Mouse (Mus musculus) CH12.LX (cell line): ENCODE results near the gene Sphk2. TPM values are rescaled to one million over a fixed set of nuclear protein-coding genes. Genes with fewer than 3 reads are reported as not detected.

Source experiments
- DNase-seq: peaks from one replicate; pipeline ENCODE4 v3.0.0-alpha.2; 2013; ENCODE audit errors: extremely low read depth
- H3K27ac ChIP-seq: 2 replicates; pipeline ENCODE4 v1.5.1; 2012; ENCODE audit warnings: low read depth, mild to moderate bottlenecking, control low read depth, moderate library complexity; ENCODE audit not compliant: insufficient read depth
- H3K27me3 ChIP-seq: replicated peaks from 2 replicates; pipeline ENCODE3; 2012; ENCODE audit warnings: inconsistent platforms
- H3K36me3 ChIP-seq, 2 experiments: replicated peaks in 1 of 2; 2 replicates each; pipeline versions ENCODE3 to v1.6.1; 2012; ENCODE audit warnings: inconsistent platforms in 1 of 2, low read length in 1 of 2, mild to moderate bottlenecking in 1 of 2, mixed read lengths in 1 of 2, moderate library complexity in 1 of 2; ENCODE audit not compliant: control insufficient read depth in 1 of 2, insufficient read depth in 1 of 2
- H3K4me1 ChIP-seq, 2 experiments: 2 replicates each; pipeline ENCODE4 v1.6.1; 2012; ENCODE audit warnings: inconsistent platforms in 1 of 2, moderate library complexity in 1 of 2; ENCODE audit not compliant: insufficient read depth in 2 of 2, control insufficient read depth in 1 of 2
- H3K4me2 ChIP-seq: 2 replicates; pipeline ENCODE4 v1.6.1; 2012; ENCODE audit warnings: low read depth, mild to moderate bottlenecking, control low read depth; ENCODE audit not compliant: poor library complexity, insufficient read depth, severe bottlenecking
- H3K4me3 ChIP-seq, 3 experiments: fragments of 150-350 bp in 1 of 3; sonication (generic) in 1 of 3; replicated peaks in 1 of 3; 2 replicates each; pipeline versions ENCODE3 to v1.5.1; 2011 to 2012; ENCODE audit warnings: low read depth in 2 of 3, low read length in 2 of 3, mild to moderate bottlenecking in 2 of 3, moderate library complexity in 2 of 3, control low read depth in 1 of 3, improper control_type of control experiment in 1 of 3, inconsistent platforms in 1 of 3, mixed read lengths in 1 of 3; ENCODE audit not compliant: poor library complexity in 1 of 3
- H3K79me2 ChIP-seq: replicated peaks from 2 replicates; pipeline ENCODE4 v1.6.1; 2012; ENCODE audit warnings: mild to moderate bottlenecking, moderate library complexity; ENCODE audit not compliant: control insufficient read depth, poor library complexity, insufficient read depth, severe bottlenecking; ENCODE audit errors: extremely low read depth
- H3K9ac ChIP-seq: 2 replicates; pipeline ENCODE4 v1.6.1; 2012; ENCODE audit warnings: low read depth, mild to moderate bottlenecking, control low read depth, moderate library complexity; ENCODE audit not compliant: insufficient read depth
- H3K9me3 ChIP-seq: replicated peaks from 2 replicates; pipeline ENCODE3; 2012; ENCODE audit warnings: low read length, inconsistent platforms, mixed read lengths
- CTCF ChIP-seq, 2 experiments: IDR thresholded peaks in 1 of 2; conservative IDR thresholded peaks in 1 of 2; 2 replicates each; pipeline ENCODE4 v1.5.1; 2011 to 2012; ENCODE audit warnings: low read depth in 2 of 2, low read length in 2 of 2, improper control_type of control experiment in 1 of 2, inconsistent platforms in 1 of 2, mild to moderate bottlenecking in 1 of 2, moderate library complexity in 1 of 2
- E2F4 ChIP-seq: IDR thresholded peaks from 2 replicates; pipeline ENCODE4 v1.6.1; 2011; ENCODE audit warnings: low read depth, low read length, improper control_type of control experiment; ENCODE audit not compliant: insufficient replicate concordance
- ETS1 ChIP-seq: conservative IDR thresholded peaks from 2 replicates; pipeline ENCODE4 v1.6.1; 2012; ENCODE audit warnings: low read depth, mild to moderate bottlenecking, inconsistent platforms, low read length, improper control_type of control experiment, moderate library complexity
- GABPA ChIP-seq: IDR thresholded peaks from 2 replicates; pipeline ENCODE4 v1.6.1; 2012; ENCODE audit warnings: low read depth, low read length, improper control_type of control experiment, inconsistent platforms; ENCODE audit not compliant: insufficient replicate concordance
- HCFC1 ChIP-seq: IDR thresholded peaks from 2 replicates; pipeline ENCODE4 v1.6.1; 2012; ENCODE audit warnings: low read depth, mild to moderate bottlenecking, inconsistent platforms, low read length, improper control_type of control experiment
- JUN ChIP-seq: IDR thresholded peaks from 2 replicates; pipeline ENCODE4 v1.6.1; 2011; ENCODE audit warnings: low read depth, mild to moderate bottlenecking, low read length, improper control_type of control experiment, moderate library complexity; ENCODE audit not compliant: insufficient read depth
- JUND ChIP-seq: conservative IDR thresholded peaks from 2 replicates; pipeline ENCODE4 v1.6.1; 2011; ENCODE audit warnings: low read depth, low read length, improper control_type of control experiment
- KAT2A ChIP-seq: IDR thresholded peaks from 2 replicates; pipeline ENCODE4 v1.6.1; 2012; ENCODE audit warnings: low read length, improper control_type of control experiment, inconsistent platforms; ENCODE audit not compliant: insufficient replicate concordance
- MEF2A ChIP-seq: IDR thresholded peaks from 2 replicates; pipeline ENCODE4 v1.6.1; 2014; ENCODE audit warnings: low read depth, mild to moderate bottlenecking, inconsistent platforms, low read length, improper control_type of control experiment, borderline replicate concordance
- MXI1 ChIP-seq: IDR thresholded peaks from 2 replicates; pipeline ENCODE4 v1.6.1; 2011; ENCODE audit warnings: mild to moderate bottlenecking, low read depth, low read length, improper control_type of control experiment
- NELFE ChIP-seq: IDR thresholded peaks from 2 replicates; pipeline ENCODE4 v1.6.1; 2011; ENCODE audit warnings: low read depth, low read length, improper control_type of control experiment
- NRF1 ChIP-seq: IDR thresholded peaks from 2 replicates; pipeline ENCODE4 v1.6.1; 2014; ENCODE audit warnings: low read depth, mild to moderate bottlenecking, inconsistent platforms, low read length, improper control_type of control experiment, moderate library complexity
- POLR2A ChIP-seq: IDR thresholded peaks from 2 replicates; pipeline ENCODE4 v1.6.1; 2011; ENCODE audit warnings: low read depth, mild to moderate bottlenecking, improper control_type of control experiment, low read length
- SIN3A ChIP-seq: IDR thresholded peaks from 2 replicates; pipeline ENCODE4 v1.6.1; 2012; ENCODE audit warnings: low read length, improper control_type of control experiment, inconsistent platforms
- SMC3 ChIP-seq: IDR thresholded peaks from 2 replicates; pipeline ENCODE4 v1.6.1; 2011; ENCODE audit warnings: low read depth, low read length, improper control_type of control experiment
- TBP ChIP-seq: conservative IDR thresholded peaks from 2 replicates; pipeline ENCODE4 v1.6.1; 2011; ENCODE audit warnings: low read depth, low read length, improper control_type of control experiment
- USF2 ChIP-seq: conservative IDR thresholded peaks from 2 replicates; pipeline ENCODE4 v1.6.1; 2011; ENCODE audit warnings: low read depth, low read length, improper control_type of control experiment
- ZC3H11A ChIP-seq: IDR thresholded peaks from 2 replicates; pipeline ENCODE4 v1.6.1; 2012; ENCODE audit warnings: low read depth, mild to moderate bottlenecking, inconsistent platforms, low read length, improper control_type of control experiment
- ZKSCAN1 ChIP-seq: IDR thresholded peaks from 2 replicates; pipeline ENCODE4 v1.6.1; 2012; ENCODE audit warnings: low read depth, inconsistent platforms, low read length, improper control_type of control experiment, borderline replicate concordance
- ZMIZ1 ChIP-seq: IDR thresholded peaks from 2 replicates; pipeline ENCODE4 v1.6.1; 2012; ENCODE audit warnings: low read depth, mild to moderate bottlenecking, inconsistent platforms, low read length, improper control_type of control experiment
- dilution Hi-C: fragments of 300-500 bp; cut with MboI; formaldehyde crosslinking; loops from 2 replicates; pipeline ENCODE4 v1.14.3; 2020; ENCODE audit warnings: low sequenced_read_pairs; ENCODE audit not compliant: extremely low pct_unique_long_range_greater_than_20kb, extremely low pct_ligation_motif_present
- in situ Hi-C: fragments of 300-500 bp; cut with MboI; formaldehyde crosslinking; loops from 3 replicates; pipeline ENCODE4 v1.14.3; 2019; ENCODE audit warnings: low sequenced_read_pairs, low pct_ligation_motif_present, low pct_unique_long_range_greater_than_20kb, mixed read lengths
- polyA plus RNA-seq: library from polyadenylated mRNA; unstranded; fragments of >175 nt; gene quantifications from 2 replicates; pipeline ENCODE4 v1.2.1, GENCODE M21; 2012; ENCODE audit warnings: low read depth; ENCODE audit not compliant: insufficient read length
- total RNA-seq, 2 experiments: library from RNA; depleted of rRNA; stranded (reverse); fragments of 300-350 nt in 1 of 2; fragments of >200 nt in 1 of 2; gene quantifications; 2 replicates each; pipeline ENCODE4 v1.2.3; 2012 to 2014

Sphk2 gene
- total and polyA plus RNA-seq, 3 experiments, result 9.4 to 22.4 (median 16.6) TPM

DNA sequence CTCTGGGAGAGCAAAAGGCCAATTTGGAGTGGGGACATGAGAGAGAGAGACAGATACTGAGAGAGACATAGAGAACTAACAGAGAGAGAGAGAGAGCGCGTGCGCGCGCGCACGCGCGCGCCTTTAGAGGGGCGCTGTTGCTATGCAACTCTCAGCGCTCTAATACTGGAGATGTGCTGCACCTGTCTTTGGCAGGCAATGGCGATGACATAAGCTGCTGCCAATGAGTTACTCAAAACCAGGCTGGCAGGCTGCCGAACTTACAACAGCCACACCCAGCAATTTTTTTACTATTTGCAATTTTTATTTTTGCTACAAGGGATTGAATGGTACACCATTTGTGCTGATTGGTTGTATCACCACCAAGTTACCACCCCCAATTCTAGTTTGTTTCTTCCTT is 50.0 kb downstream of the Sphk2 start:
- Histone ChIP-seq H3K4me3 (no peak overlapping the region), H3K9me3 (peaks cover 12% of the 10 kb centered on the region), H3K27ac (no peak overlapping the region), H3K27me3 (peaks cover 1% of the 10 kb centered on the region), H3K36me3 (no peaks in the 10 kb centered on the region), H3K4me1 (peaks cover 0 to 7% of the 10 kb centered on the region in 2 experiments; a peak in 1 of 4 replicates), H3K9ac (no peak overlapping the region), H3K4me2 (no peak overlapping the region), H3K79me2 (no peaks in the 10 kb centered on the region)
- no peak for TF ChIP-seq NELFE
- no peak for TF ChIP-seq ZC3H11A
- TF ChIP-seq NRF1, result no peak
- no peak for TF ChIP-seq SMC3
- TF ChIP-seq ZKSCAN1, result no peak
- TF ChIP-seq HCFC1, result no peak
- no peak for TF ChIP-seq JUN
- no peak for TF ChIP-seq E2F4
- no peak for DNase-seq
- in situ Hi-C loops (no loop called here), dilution Hi-C loops (no loop called here)

DNA sequence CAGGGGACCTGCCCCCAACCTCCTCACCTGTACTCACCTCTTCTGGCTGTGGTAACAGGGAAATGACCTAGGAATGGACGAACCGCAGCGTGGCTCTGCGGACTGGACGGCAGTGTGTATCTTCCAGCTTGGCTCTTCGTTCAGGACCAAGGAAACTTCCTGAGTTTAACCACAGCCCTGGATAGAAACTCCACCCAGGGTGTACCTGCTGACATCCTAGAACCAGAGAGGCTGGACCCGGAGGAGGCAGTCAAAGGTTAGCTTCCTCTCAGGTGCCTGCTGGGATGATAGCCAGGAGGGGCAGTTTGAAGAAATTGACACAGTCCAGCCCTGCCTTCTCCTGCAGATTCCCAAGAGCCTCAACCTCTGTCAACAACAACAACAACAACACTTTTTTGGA is 51.6 kb downstream of the Sphk2 start, which contains the start of gene Fut2:
Gene Fut2, minus strand, starts transcription at position 234 of the 400 bp plus-strand sequence.
- Histone ChIP-seq H3K27me3 (peaks cover 1% of the 10 kb centered on the region), H3K4me1 (peaks cover 0 to 7% of the 10 kb centered on the region in 2 experiments; a peak in 1 of 4 replicates), H3K79me2 (no peaks in the 10 kb centered on the region), H3K9ac (no peak within 1 kb of the TSS), H3K27ac (no peak within 1 kb of the TSS), H3K4me2 (no peak within 1 kb of the TSS), H3K9me3 (peaks cover 10% of the 10 kb centered on the region), H3K4me3 (no peak within 1 kb of the TSS), H3K36me3 (no peaks in the 10 kb centered on the region)
- no peak for TF ChIP-seq ZC3H11A
- no peak for TF ChIP-seq SIN3A
- no peak for TF ChIP-seq NRF1
- TF ChIP-seq USF2, result no peak
- TF ChIP-seq E2F4, result no peak
- TF ChIP-seq CTCF (conservative IDR thresholded peaks at IDR 0.05 in 1 of 2, IDR thresholded peaks at IDR 0.05 in 1 of 2; ENCODE audit: low read depth in 2 of 2, low read length in 2 of 2), result no peak
- no peak for TF ChIP-seq MEF2A
- TF ChIP-seq JUND, result no peak
- TF ChIP-seq NELFE, result no peak
- no peak for TF ChIP-seq ZMIZ1
- no peak for TF ChIP-seq GABPA
- no peak for TF ChIP-seq ETS1
- no peak for TF ChIP-seq MXI1
- no peak for TF ChIP-seq POLR2A
- no peak for TF ChIP-seq HCFC1
- no peak for TF ChIP-seq KAT2A
- TF ChIP-seq TBP, result no peak
- in situ Hi-C loops (no loop called here), dilution Hi-C loops (no loop called here)
- no peak for DNase-seq
